17 mouse cellular contexts compared by ENCODE assay signal in the genomic region with DNA sequence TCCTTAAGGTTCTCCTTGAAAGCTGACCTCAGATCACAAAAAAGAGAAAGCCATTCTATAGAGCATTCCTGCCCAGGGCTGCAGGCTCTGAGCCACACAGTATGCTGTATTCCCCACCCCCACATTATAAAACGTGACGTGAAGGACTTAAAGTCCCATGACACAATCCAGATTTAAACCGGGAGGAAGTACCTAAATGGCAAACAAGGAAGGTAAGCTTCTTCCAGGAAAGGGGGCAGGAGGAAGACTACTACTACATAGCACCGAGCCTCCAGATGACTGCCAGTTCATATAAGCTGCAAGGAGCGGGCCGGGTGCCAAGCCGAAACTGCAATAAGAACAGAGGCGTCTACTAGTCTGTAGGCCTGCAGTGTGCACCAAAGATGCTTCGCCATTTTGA. TPM values are rescaled to one million over a fixed set of nuclear protein-coding genes. Genes with fewer than 3 reads are reported as not detected.
A peak's percentile ranks its signal among the peaks of the same experiment; 100 is the strongest.
DNase-seq lines count a peak whose midpoint lies in the region; ATAC-seq and TF ChIP-seq lines count a peak whose summit lies in the region.
"Had no signal": no experiment of that assay in that cellular context is flagged by ENCODE, and none has a peak within 500 bp of the region (broad histone marks: within the 10 kb centered on the region; RNA-seq: fewer than 3 reads in every experiment).

No protein-coding gene starts in this region.

- no peak overlapping the region for H3K4me3 ChIP-seq in heart, embryonic 15.5 days
- no peak overlapping the region for H3K4me3 ChIP-seq in heart, embryonic 12.5 days
- no peak overlapping the region for H3K4me3 ChIP-seq in forebrain, postnatal 0 days (ENCODE audit: low read depth, low read length)
- H3K4me3 ChIP-seq: layer of hippocampus, adult 2 months; liver, embryonic 12.5 days; neural tube, embryonic 12.5 days had no signal

- H3K36me3 ChIP-seq in heart, embryonic 15.5 days = no peaks in the 10 kb centered on the region
- H3K36me3 ChIP-seq in heart, embryonic 12.5 days = peaks cover 28% of the 10 kb centered on the region
- no peaks in the 10 kb centered on the region for H3K36me3 ChIP-seq in forebrain, postnatal 0 days (ENCODE audit: insufficient read depth)
- H3K36me3 ChIP-seq: neural tube, embryonic 12.5 days had no signal

- 67% methylated on average over 9 of the region's 9 CpGs for WGBS in heart, embryonic 15.5 days
- 74% methylated on average over 9 of the region's 9 CpGs for WGBS in heart, embryonic 12.5 days
- 35% methylated on average over 9 of the region's 9 CpGs for WGBS in forebrain, postnatal 0 days

- no peak overlapping the region for H3K4me2 ChIP-seq in heart, embryonic 15.5 days
- H3K4me2 ChIP-seq in heart, embryonic 12.5 days = no peak overlapping the region
- H3K4me2 ChIP-seq in forebrain, postnatal 0 days (ENCODE audit: low read depth) = no peak overlapping the region
- H3K4me2 ChIP-seq: heart, embryonic 11.5 days; liver, embryonic 12.5 days had no signal

- no peak overlapping the region for H3K9ac ChIP-seq in heart, embryonic 15.5 days
- H3K9ac ChIP-seq in heart, embryonic 12.5 days = no peak overlapping the region
- H3K9ac ChIP-seq in forebrain, postnatal 0 days = no peak overlapping the region
- H3K9ac ChIP-seq: liver, embryonic 12.5 days; neural tube, embryonic 12.5 days had no signal

- ATAC-seq in heart, embryonic 15.5 days (replicated peaks; ENCODE audit: insufficient number of reproducible peaks, insufficient read depth, low FRiP score, low read depth) = 0 out of 2 replicates have a peak, but pooled peaks have one; percentile 24
- no peak for ATAC-seq in heart, embryonic 12.5 days (ENCODE audit: insufficient number of reproducible peaks, low FRiP score)
- peak; percentile 47 for ATAC-seq in forebrain, postnatal 0 days
- ATAC-seq: activated CD4-positive, CD25-positive, alpha-beta regulatory T cell, adult 4 months; liver, embryonic 12.5 days had no signal

- no peak overlapping the region for H3K27ac ChIP-seq in heart, embryonic 15.5 days
- no peak overlapping the region for H3K27ac ChIP-seq in heart, embryonic 12.5 days (ENCODE audit: poor library complexity, severe bottlenecking)
- H3K27ac ChIP-seq in forebrain, postnatal 0 days (ENCODE audit: low read depth, low read length) = no peak overlapping the region
- H3K27ac ChIP-seq: layer of hippocampus, adult 2 months; liver, embryonic 12.5 days; neural tube, embryonic 12.5 days had no signal

- H3K27me3 ChIP-seq in heart, embryonic 15.5 days = no peaks in the 10 kb centered on the region
- no peaks in the 10 kb centered on the region for H3K27me3 ChIP-seq in heart, embryonic 12.5 days (replicated peaks)
- no peaks in the 10 kb centered on the region for H3K27me3 ChIP-seq in forebrain, postnatal 0 days (ENCODE audit: insufficient read depth, low read length)
- H3K27me3 ChIP-seq: liver, embryonic 12.5 days had no signal

- H3K4me1 ChIP-seq in heart, embryonic 15.5 days (replicated peaks) = peaks cover 24% of the 10 kb centered on the region
- peaks cover 31% of the 10 kb centered on the region for H3K4me1 ChIP-seq in heart, embryonic 12.5 days (replicated peaks)
- H3K4me1 ChIP-seq in forebrain, postnatal 0 days (ENCODE audit: insufficient read depth) = no peaks in the 10 kb centered on the region; the same call in 1 of the 2 replicates

- H3K9me3 ChIP-seq in heart, embryonic 15.5 days (replicated peaks) = no peaks in the 10 kb centered on the region
- H3K9me3 ChIP-seq in heart, embryonic 12.5 days (replicated peaks) = no peaks in the 10 kb centered on the region
- no peaks in the 10 kb centered on the region for H3K9me3 ChIP-seq in forebrain, postnatal 0 days (ENCODE audit: low read length)
- H3K9me3 ChIP-seq: liver, embryonic 12.5 days; neural tube, embryonic 12.5 days had no signal

- TF ChIP-seq CTCF in forebrain, postnatal 0 days (IDR thresholded peaks at IDR 0.05; ENCODE audit: low read depth) = no peak

- peak; percentile 13 for DNase-seq in right cerebral cortex, adult 18-20 months
- DNase-seq in right cerebral cortex, postnatal 25 days = no peak
- DNase-seq in forebrain, postnatal 0 days = peak; percentile 34
- peak; percentile 17 for DNase-seq in retina, embryonic 14.5 days (ENCODE audit: low spot score)
- no peak for DNase-seq in spleen, adult 18-20 months
- no peak for DNase-seq in urinary bladder, postnatal 4 days (ENCODE audit: low spot score in 2 of 2)
- DNase-seq: cerebellum, adult 2 months; gastrocnemius, postnatal 10 days; lung, postnatal 10 days; thymus, postnatal 14 days had no signal

RNA-seq across cellular contexts. Expression of a gene that starts 7.8 kb away (rescaled TPM):
- 20.6 and 24.5 TPM in 2 replicates for polyA plus RNA-seq in heart, embryonic 15.5 days (2015; fragmentation: Nextera tagmentation; extraction: Ambion mirVana)
- polyA plus RNA-seq in heart, embryonic 12.5 days (2016; fragmentation: Nextera tagmentation; extraction: Ambion mirVana) = 27.4 and 28.1 TPM in 2 replicates
- total RNA-seq in forebrain, postnatal 0 days (2014; rRNA removed) = 3.8 and 6.2 TPM in 2 replicates
- polyA plus RNA-seq in forebrain, postnatal 0 days (2015; fragmentation: Nextera tagmentation; extraction: Ambion mirVana) = 2.2 and 3.0 TPM in 2 replicates

Comparison
In these comparisons a context has a peak if more than half of its experiments do, and no peak if none do; other contexts are left out.
1. DNase-seq: peak in right cerebral cortex, adult 18-20 months (single experiment), forebrain, postnatal 0 days (single experiment) and retina, embryonic 14.5 days (single experiment); none in right cerebral cortex, postnatal 25 days (single experiment), spleen, adult 18-20 months (0 of 2) and urinary bladder, postnatal 4 days (0 of 2).